25 mouse cellular contexts compared by ENCODE assay signal in the genomic region with DNA sequence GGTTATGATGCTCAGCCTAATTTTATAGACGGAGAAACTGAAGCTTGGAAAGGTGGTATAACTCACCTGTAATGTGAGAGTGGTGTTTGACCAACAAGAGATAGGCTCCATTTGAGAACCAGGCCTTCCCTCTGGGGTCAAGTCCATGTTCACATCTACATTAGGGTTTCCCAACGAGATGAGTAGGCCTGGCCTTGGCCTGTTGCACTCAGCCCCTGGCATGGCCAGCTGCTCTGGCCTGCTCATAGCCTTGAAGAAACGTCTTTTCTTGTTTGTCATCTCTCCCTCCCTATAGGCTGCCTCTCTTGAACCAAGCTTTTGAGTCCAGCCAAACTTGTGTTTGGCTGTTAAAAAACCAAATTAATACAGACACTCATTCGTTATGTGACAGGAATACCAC.
DNase-seq lines count a peak whose midpoint lies in the region; ATAC-seq lines count a peak whose summit lies in the region.
"Had no signal": no experiment of that assay in that cellular context is flagged by ENCODE, and none has a peak within 500 bp of the region (broad histone marks: within the 10 kb centered on the region; RNA-seq: fewer than 3 reads in every experiment).

No protein-coding gene starts in this region.

- 0 out of 2 replicates have a peak overlapping the region, but pooled peaks have one; percentile 76 for H3K27ac ChIP-seq in forebrain, embryonic 13.5 days
- H3K27ac ChIP-seq in forebrain, embryonic 10.5 days, result no peak overlapping the region
- H3K27ac ChIP-seq: embryonic facial prominence, embryonic 12.5 days; embryonic facial prominence, embryonic 15.5 days; heart, adult 2 months; heart, embryonic 10.5 days; heart, embryonic 13.5 days; hindbrain, embryonic 14.5 days; hindbrain, postnatal 0 days had no signal

- ATAC-seq in forebrain, embryonic 13.5 days, result no peak
- ATAC-seq: CD4-positive, CD25-positive, alpha-beta regulatory T cell, adult 4 months; forebrain, embryonic 16.5 days; hindbrain, postnatal 0 days; inflammation-experienced regulatory T-cells, adult 6 months; intestine, embryonic 16.5 days had no signal

- no peaks in the 10 kb centered on the region for H3K9me3 ChIP-seq in forebrain, embryonic 13.5 days (replicated peaks)
- H3K9me3 ChIP-seq in forebrain, embryonic 10.5 days, result no peaks in the 10 kb centered on the region
- H3K9me3 ChIP-seq: embryonic facial prominence, embryonic 12.5 days; embryonic facial prominence, embryonic 15.5 days; forebrain, embryonic 12.5 days; heart, embryonic 10.5 days; heart, embryonic 13.5 days had no signal

- DNase-seq in forebrain, embryonic 10.5 days (ENCODE audit: extremely low spot score, low spot score), result no peak
- peak; percentile 19 for DNase-seq in adrenal gland, postnatal 10 days
- peak; percentile 20 to 62 for DNase-seq in adrenal gland, postnatal 36 days
- DNase-seq in right cerebral cortex, adult 18-20 months, result no peak
- DNase-seq in kidney, postnatal 25 days, result no peak
- DNase-seq: cerebellum, adult 18-20 months; cerebellum, adult 9-10 months; cerebellum, postnatal 14 days; gastrocnemius, postnatal 10 days; gastrocnemius, postnatal 36 days; heart, adult 2 months; heart, postnatal 14 days; heart, postnatal 4 days had no signal

- no peak overlapping the region for H3K4me3 ChIP-seq in forebrain, embryonic 13.5 days
- H3K4me3 ChIP-seq in forebrain, embryonic 10.5 days, result no peak overlapping the region
- H3K4me3 ChIP-seq: embryonic facial prominence, embryonic 12.5 days; embryonic facial prominence, embryonic 15.5 days; forebrain, embryonic 12.5 days; heart, adult 2 months; heart, embryonic 10.5 days; heart, embryonic 13.5 days had no signal

- no peak overlapping the region for H3K4me2 ChIP-seq in forebrain, embryonic 13.5 days
- H3K4me2 ChIP-seq: embryonic facial prominence, embryonic 12.5 days; embryonic facial prominence, embryonic 15.5 days; forebrain, embryonic 12.5 days; heart, embryonic 13.5 days; hindbrain, embryonic 14.5 days had no signal

- WGBS in forebrain, embryonic 13.5 days, result 81% methylated on average over 4 of the region's 4 CpGs
- WGBS in forebrain, embryonic 10.5 days, result 93% methylated on average over 4 of the region's 4 CpGs

- H3K4me1 ChIP-seq in forebrain, embryonic 13.5 days, result peaks cover 35% of the 10 kb centered on the region
- peaks cover 10% of the 10 kb centered on the region for H3K4me1 ChIP-seq in forebrain, embryonic 10.5 days

- no peak overlapping the region for H3K9ac ChIP-seq in forebrain, embryonic 13.5 days
- H3K9ac ChIP-seq: embryonic facial prominence, embryonic 12.5 days; embryonic facial prominence, embryonic 15.5 days; forebrain, embryonic 12.5 days; heart, embryonic 13.5 days; hindbrain, embryonic 14.5 days had no signal

- H3K36me3 ChIP-seq in forebrain, embryonic 13.5 days (ENCODE audit: poor library complexity, severe bottlenecking), result peaks cover 38% of the 10 kb centered on the region
- H3K36me3 ChIP-seq in forebrain, embryonic 10.5 days (replicated peaks), result peaks cover 44% of the 10 kb centered on the region
- H3K36me3 ChIP-seq: embryonic facial prominence, embryonic 15.5 days had no signal

- H3K27me3 ChIP-seq in forebrain, embryonic 13.5 days, result no peaks in the 10 kb centered on the region
- H3K27me3 ChIP-seq in forebrain, embryonic 10.5 days (ENCODE audit: poor library complexity, severe bottlenecking), result no peaks in the 10 kb centered on the region
- H3K27me3 ChIP-seq: embryonic facial prominence, embryonic 12.5 days; embryonic facial prominence, embryonic 15.5 days; forebrain, embryonic 12.5 days; heart, embryonic 13.5 days had no signal

Comparison
In these comparisons a context has a peak if more than half of its experiments do, and no peak if none do; other contexts are left out.
1. DNase-seq: peak in adrenal gland, postnatal 10 days (single experiment) and adrenal gland, postnatal 36 days (2 of 2); none in forebrain, embryonic 10.5 days (single experiment), right cerebral cortex, adult 18-20 months (single experiment) and kidney, postnatal 25 days (0 of 2).